Mouse (Mus musculus) macrophage (primary cell): ENCODE data around the gene Slc39a3. TPM values are rescaled to one million over a fixed set of nuclear protein-coding genes. Genes with fewer than 3 reads are reported as not detected.
"Not testable (repeated sequence)": the region's sequence is repeated elsewhere in the genome, so short reads cannot be mapped to it uniquely, and the experiment has no call there.

Source experiments
- H3K27ac ChIP-seq: fragments of 350-480 bp; formaldehyde crosslinking; 2 replicates; pipeline ENCODE4 v1.9.0; 2021
- H3K36me3 ChIP-seq: fragments of 350-480 bp; formaldehyde crosslinking; 2 replicates; pipeline ENCODE4 v1.9.0; 2021; ENCODE audit errors: inconsistent target
- H3K4me3 ChIP-seq: fragments of 350-480 bp; formaldehyde crosslinking; 2 replicates; pipeline ENCODE4 v1.9.0; 2021; ENCODE audit errors: inconsistent target
- H3K79me2 ChIP-seq: fragments of 350-480 bp; formaldehyde crosslinking; 2 replicates; pipeline ENCODE4 v1.9.0; 2021; ENCODE audit errors: inconsistent target
- WGBS: methylation state at CpG from one replicate; pipeline ENCODE4 v1.1.7; 2026; ENCODE audit warnings: inconsistent platforms; ENCODE audit not compliant: missing documents; 5-methylcytosine and 5-hydroxymethylcytosine counted together
- polyA plus RNA-seq: library from polyadenylated mRNA; stranded (reverse); fragments of 250-400 nt; gene quantifications from 3 replicates; pipeline ENCODE4 v1.2.4, GENCODE M21; 2018; ENCODE audit warnings: inconsistent platforms

The Slc39a3 gene
- polyA plus RNA-seq, 1 experiment from 2014 or later, result 6.1 TPM

DNA sequence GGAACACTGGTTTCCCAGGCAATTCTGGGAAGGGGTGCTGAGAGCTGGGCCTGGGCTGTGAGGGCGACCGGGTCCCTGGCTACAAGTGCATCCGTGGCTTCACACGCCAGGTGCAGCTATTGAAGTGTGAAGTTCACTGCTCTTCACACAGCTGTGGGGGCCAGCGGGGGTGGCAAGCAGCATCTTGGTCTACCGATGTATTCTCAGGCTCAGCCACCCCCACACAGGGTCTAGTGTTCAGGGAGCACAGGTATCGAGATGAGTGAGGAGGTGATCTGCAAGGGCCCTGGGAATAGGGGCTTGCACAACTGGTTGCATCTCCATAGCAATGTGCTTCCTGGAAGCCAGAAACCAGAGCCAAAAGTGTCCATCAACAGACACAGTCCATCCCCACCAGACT, 46.8 kb downstream of the Slc39a3 start:
- Histone ChIP-seq H3K36me3 (no peaks in the 10 kb centered on the region), H3K79me2 (no peaks in the 10 kb centered on the region), H3K27ac (no peak overlapping the region), H3K4me3 (no peak overlapping the region)
- 83% methylated on average over 7 of the region's 7 CpGs for WGBS

DNA sequence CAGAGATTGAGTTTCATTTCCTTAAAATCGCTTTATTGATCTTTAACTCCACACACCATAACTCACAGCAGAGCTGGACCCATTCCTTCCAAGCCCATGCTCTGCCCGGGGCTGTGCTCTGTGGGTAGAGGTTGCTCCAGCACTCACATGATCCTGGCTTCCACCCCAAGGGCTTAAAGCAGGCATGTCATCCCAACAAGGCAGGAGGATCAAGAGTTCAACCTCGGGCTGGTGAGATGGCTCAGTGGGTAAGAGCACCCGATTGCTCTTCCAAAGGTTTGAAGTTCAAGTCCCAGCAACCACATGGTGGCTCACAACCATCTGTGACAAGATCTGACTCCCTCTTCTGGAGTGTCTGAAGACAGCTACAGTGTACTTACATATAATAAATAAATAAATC, 47.4 kb downstream of the Slc39a3 start:
- WGBS, result 46% methylated on average over 2 of the region's 4 CpGs
- H3K4me3 ChIP-seq, H3K27ac ChIP-seq, H3K79me2 ChIP-seq, H3K36me3 ChIP-seq: not testable (repeated sequence)

GRCm38 (mm10) chr10:80989446-80989845, 47.8 kb downstream of the Slc39a3 start:
- no peaks in the 10 kb centered on the region for H3K36me3 ChIP-seq
- 44% methylated on average over 2 of the region's 6 CpGs for WGBS
- H3K4me3 ChIP-seq, result no peak overlapping the region
- no peaks in the 10 kb centered on the region for H3K79me2 ChIP-seq
- H3K27ac ChIP-seq, result no peak overlapping the region

DNA sequence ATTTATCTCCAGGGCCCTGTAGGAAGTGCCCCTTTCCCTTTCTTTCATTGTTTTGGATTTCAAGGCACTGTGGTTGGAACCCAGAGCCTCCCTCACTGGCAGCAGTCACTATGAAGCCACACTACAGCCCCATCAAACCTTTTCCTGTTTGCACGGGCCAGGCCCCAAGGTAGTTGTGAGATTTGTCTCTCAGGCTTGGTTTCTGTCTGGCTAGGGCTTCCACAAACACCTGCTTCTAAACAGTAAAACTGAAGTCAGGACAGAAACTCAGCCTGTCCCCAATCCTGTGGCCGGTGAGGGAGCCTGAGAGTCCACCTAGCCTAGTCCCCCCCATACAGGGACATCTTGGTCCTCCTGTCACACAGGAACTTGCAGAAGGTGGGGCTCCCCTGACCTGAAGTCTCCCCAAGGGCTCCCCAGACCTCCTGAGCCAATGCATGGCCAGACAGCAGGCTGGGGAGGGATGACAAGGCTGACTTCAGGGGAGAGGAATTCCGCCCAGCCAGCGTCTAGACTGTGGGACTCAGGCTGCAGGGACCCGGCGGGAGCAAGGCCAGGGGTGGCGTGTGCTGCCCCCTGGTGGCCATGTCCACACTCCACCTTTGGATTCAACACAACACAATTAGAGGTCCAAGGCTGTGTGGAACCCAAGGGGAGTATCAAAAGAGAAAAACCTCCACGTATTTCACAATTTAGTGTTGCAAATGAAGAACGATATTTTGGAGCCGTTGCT, 49.4 kb downstream of the Slc39a3 start:
- Histone ChIP-seq H3K79me2 (no peaks in the 10 kb centered on the region), H3K27ac (no peak overlapping the region), H3K36me3 (no peaks in the 10 kb centered on the region), H3K4me3 (no peak overlapping the region)
- WGBS, result 19% methylated on average over 10 of the region's 10 CpGs

DNA sequence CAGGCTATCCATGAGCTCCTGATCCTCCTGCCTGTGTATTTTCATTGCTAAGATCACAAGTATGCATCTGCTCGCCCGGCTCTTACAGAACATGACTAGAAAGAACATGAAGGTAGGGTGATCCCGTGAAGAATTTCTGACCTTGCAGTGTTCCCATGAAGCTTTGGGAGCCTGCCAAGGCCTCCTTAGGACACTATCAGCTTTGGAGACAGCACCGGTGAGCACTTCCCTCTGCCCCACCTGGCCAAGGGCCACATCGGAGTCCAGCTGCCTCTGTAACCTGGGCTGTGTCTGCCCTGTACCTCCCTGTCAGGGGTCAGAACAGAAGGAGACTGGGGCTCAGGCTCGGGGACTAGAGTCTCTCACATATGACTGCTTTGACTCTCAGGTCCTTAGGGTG, 50.5 kb downstream of the Slc39a3 start:
- Histone ChIP-seq H3K4me3 (no peak overlapping the region), H3K36me3 (no peaks in the 10 kb centered on the region), H3K27ac (no peak overlapping the region), H3K79me2 (no peaks in the 10 kb centered on the region)
- WGBS, result 88% methylated on average over 6 of the region's 6 CpGs

DNA sequence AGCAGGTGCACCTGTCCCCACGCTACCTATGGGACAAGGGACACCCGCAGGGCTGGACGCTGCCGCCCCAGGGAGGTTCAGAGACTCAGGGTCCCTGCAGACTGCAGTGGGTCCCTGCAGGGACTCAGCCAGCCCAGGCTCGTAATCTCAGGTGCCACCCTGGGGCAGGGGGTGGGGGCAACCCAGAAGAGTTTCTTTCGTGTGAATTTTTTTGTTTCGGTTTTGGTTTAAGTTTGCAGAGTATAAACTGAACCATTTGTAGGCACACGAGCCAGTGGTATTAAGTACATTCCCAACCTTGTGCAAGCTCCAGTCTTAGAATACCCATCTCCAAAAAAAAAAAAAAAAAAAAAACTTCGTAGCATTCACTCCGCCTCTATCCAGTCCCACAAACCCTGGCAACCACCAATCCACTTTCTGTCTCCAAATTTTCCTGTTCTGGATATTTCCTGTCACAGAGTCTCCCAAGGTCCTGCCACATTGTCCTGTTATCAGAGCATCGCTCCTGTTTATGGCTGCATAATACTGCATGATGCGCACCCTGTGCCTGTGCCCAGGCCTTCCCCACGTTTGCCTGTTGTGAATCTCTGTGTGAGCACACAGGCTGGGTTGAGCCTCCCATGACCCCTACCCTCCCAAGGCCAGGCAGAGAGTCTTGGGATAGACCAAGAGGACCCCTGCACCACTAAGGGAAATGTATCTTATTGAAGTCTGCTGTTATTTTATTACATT, 51.1 kb downstream of the Slc39a3 start:
- 36% methylated on average over 13 of the region's 13 CpGs for WGBS
- Histone ChIP-seq H3K79me2 (no peaks in the 10 kb centered on the region), H3K4me3 (peak overlapping the region; percentile 16; the same call in 1 of the 2 replicates), H3K27ac (no peak overlapping the region), H3K36me3 (no peaks in the 10 kb centered on the region)

- Histone ChIP-seq H3K4me3 (peak overlapping the region; percentile 16; the same call in 1 of the 2 replicates), H3K79me2 (no peaks in the 10 kb centered on the region), H3K36me3 (no peaks in the 10 kb centered on the region), H3K27ac (no peak overlapping the region)
- 7% methylated on average over 37 of the region's 37 CpGs for WGBS
Measured at GRCm38 (mm10) chr10:80985241-80985969, 51.8 kb downstream of the Slc39a3 start.

DNA sequence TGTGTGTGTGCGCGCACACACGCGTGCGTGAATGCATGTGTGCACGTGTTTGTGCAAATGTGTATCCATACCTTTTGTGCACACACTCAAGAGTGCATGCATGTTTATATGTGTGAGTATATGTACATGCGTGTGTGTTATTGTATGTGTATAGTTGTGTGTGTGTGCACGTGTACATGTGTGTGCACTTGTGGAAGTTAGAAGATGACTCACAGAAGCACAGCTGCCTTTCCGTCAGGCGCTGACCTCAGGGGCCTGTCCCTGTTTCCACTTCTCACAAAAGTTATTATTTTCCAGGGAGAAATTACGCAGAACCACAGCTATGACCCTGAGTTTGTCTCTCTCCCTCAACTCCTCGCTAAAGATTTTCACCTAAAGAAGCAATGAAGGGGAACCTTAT, 53.0 kb downstream of the Slc39a3 start:
- Histone ChIP-seq H3K27ac (no peak overlapping the region), H3K79me2 (no peaks in the 10 kb centered on the region), H3K36me3 (no peaks in the 10 kb centered on the region), H3K4me3 (no peak overlapping the region)
- 87% methylated on average over 12 of the region's 12 CpGs for WGBS

- Histone ChIP-seq H3K4me3 (no peak overlapping the region), H3K27ac (no peak overlapping the region), H3K36me3 (no peaks in the 10 kb centered on the region), H3K79me2 (no peaks in the 10 kb centered on the region)
- WGBS, result 36% methylated on average over 4 of the region's 4 CpGs
Measured at GRCm38 (mm10) chr10:80982381-80982780, 54.8 kb downstream of the Slc39a3 start.

DNA sequence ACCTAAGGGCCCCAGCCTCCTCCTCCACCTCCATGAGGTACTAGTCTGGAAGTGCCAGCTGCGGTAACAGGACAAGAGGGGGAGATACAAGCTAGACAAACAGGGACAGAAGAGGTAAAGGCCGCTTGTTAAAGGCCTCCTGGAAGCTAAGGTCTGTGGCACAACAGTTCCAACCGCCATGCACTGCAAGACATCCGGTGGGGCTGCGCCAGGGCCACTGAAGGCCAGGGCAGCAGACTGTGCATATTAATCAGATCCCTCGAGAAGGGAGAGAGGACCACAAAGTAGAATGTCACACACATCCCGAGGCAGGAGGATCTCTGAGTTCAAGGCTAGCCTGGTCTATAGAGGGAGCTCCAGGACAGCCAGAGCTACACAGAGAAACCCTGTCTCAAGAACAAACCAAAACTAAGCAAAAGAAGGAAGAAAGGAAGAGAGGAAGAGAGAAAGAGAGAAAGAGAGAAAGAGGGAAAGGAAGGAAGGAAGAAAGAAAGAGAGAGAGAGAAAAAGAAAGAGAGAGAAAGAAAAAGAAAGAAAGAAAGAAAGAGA, 55.6 kb downstream of the Slc39a3 start:
- no peaks in the 10 kb centered on the region for H3K79me2 ChIP-seq
- H3K27ac ChIP-seq, result no peak overlapping the region
- no peak overlapping the region for H3K4me3 ChIP-seq
- H3K36me3 ChIP-seq, result no peaks in the 10 kb centered on the region
- WGBS, result 44% methylated on average over 6 of the region's 7 CpGs

Other genes starting within 250 kb of the Slc39a3 start
- gene Sf3a2, start 239.2 kb downstream of the Slc39a3 start, polyA plus RNA-seq, result 30.3 to 61.7 TPM (median 44.0 TPM) in 3 replicates
- 24.5 to 68.8 TPM (median 64.2 TPM) in 3 replicates for gene Plekhj1, start 238.8 kb downstream of the Slc39a3 start, polyA plus RNA-seq
- 0.15 TPM in 1 of 3 replicates, not detected in the others for gene Amh, start 232.2 kb downstream of the Slc39a3 start, polyA plus RNA-seq
- not detected in 3 replicates for gene Jsrp1, start 223.9 kb downstream of the Slc39a3 start, polyA plus RNA-seq
- gene Oaz1, start 210.8 kb downstream of the Slc39a3 start, polyA plus RNA-seq, result 170 to 604 TPM (median 522 TPM) in 3 replicates
- gene Lingo3, start 193.4 kb downstream of the Slc39a3 start, polyA plus RNA-seq, result not detected in 3 replicates
- gene Lsm7, start 182.2 kb downstream of the Slc39a3 start, polyA plus RNA-seq, result 32.4 to 122 TPM (median 57.0 TPM) in 3 replicates
- 8.7 to 16.8 TPM (median 15.4 TPM) in 3 replicates for gene Sppl2b, start 182.2 kb downstream of the Slc39a3 start, polyA plus RNA-seq
- gene Tmprss9, start 165.6 kb downstream of the Slc39a3 start, polyA plus RNA-seq, result not detected in 3 replicates
- 25.5 to 160 TPM (median 109 TPM) in 3 replicates for gene Timm13, start 136.5 kb downstream of the Slc39a3 start, polyA plus RNA-seq
- gene Lmnb2, start 119.2 kb downstream of the Slc39a3 start, polyA plus RNA-seq, result 6.2 to 17.4 TPM (median 7.2 TPM) in 3 replicates
- gene Gadd45b, start 107.4 kb downstream of the Slc39a3 start, polyA plus RNA-seq, result 45.9 to 89.8 TPM (median 71.3 TPM) in 3 replicates
- 0.88 to 1.1 TPM (median 0.93 TPM) in 3 replicates for gene Gng7, start 22.5 kb downstream of the Slc39a3 start, polyA plus RNA-seq
- not detected in 3 replicates for gene Diras1, start 11.8 kb downstream of the Slc39a3 start, polyA plus RNA-seq
- 65.8 to 82.0 TPM (median 68.8 TPM) in 3 replicates for gene Sgta, start 22.8 kb upstream of the Slc39a3 start, polyA plus RNA-seq
- gene Thop1, start 32.6 kb upstream of the Slc39a3 start, polyA plus RNA-seq, result 7.4 to 19.1 TPM (median 9.9 TPM) in 3 replicates
- 0.75 to 1.1 TPM (median 0.85 TPM) in 3 replicates for gene Creb3l3, start 61.4 kb upstream of the Slc39a3 start, polyA plus RNA-seq
- 31.4 to 102 TPM (median 93.5 TPM) in 3 replicates for gene Map2k2, start 68.5 kb upstream of the Slc39a3 start, polyA plus RNA-seq
- gene Zbtb7a, start 97.8 kb upstream of the Slc39a3 start, polyA plus RNA-seq, result 48.1 to 55.4 TPM (median 52.8 TPM) in 3 replicates
- 19.6 to 22.5 TPM (median 21.5 TPM) in 3 replicates for gene Pias4, start 130.5 kb upstream of the Slc39a3 start, polyA plus RNA-seq
- 749 to 1,081 TPM (median 1,012 TPM) in 3 replicates for gene Eef2, start 139.2 kb upstream of the Slc39a3 start, polyA plus RNA-seq
- 41.2 to 57.0 TPM (median 43.5 TPM) in 3 replicates for gene Dapk3, start 145.6 kb upstream of the Slc39a3 start, polyA plus RNA-seq
- gene 4930442H23Rik, start 146.4 kb upstream of the Slc39a3 start, polyA plus RNA-seq, result not detected in 3 replicates
- gene Nmrk2, start 164.6 kb upstream of the Slc39a3 start, polyA plus RNA-seq, result not detected in 3 replicates
- gene Atcay, start 193.4 kb upstream of the Slc39a3 start, polyA plus RNA-seq, result not detected in 3 replicates
- gene Zfr2, start 195.7 kb upstream of the Slc39a3 start, polyA plus RNA-seq, result 0.26 to 0.61 TPM (median 0.53 TPM) in 3 replicates
- 5.3 to 5.7 TPM (median 5.5 TPM) in 3 replicates for gene Matk, start 215.5 kb upstream of the Slc39a3 start, polyA plus RNA-seq
- gene Mrpl54, start 229.5 kb upstream of the Slc39a3 start, polyA plus RNA-seq, result 39.4 to 78.9 TPM (median 55.8 TPM) in 3 replicates
- gene Apba3, start 229.5 kb upstream of the Slc39a3 start, polyA plus RNA-seq, result 9.8 to 31.4 TPM (median 19.8 TPM) in 3 replicates